Mouse (Mus musculus) myocyte (in vitro differentiated cells): ENCODE results near the gene Fchsd2.

ENCODE experiments used
- CEBPB ChIP-seq: IDR thresholded peaks from 2 replicates; pipeline ENCODE4 v1.6.1; 2011; ENCODE audit warnings: mild to moderate bottlenecking, moderate library complexity; ENCODE audit not compliant: poor library complexity, insufficient read depth, severe bottlenecking
- MAX ChIP-seq: IDR thresholded peaks from one replicate; pipeline ENCODE4 v1.6.1; 2011; ENCODE audit warnings: low read depth, mild to moderate bottlenecking, control low read depth
- MYOD1 ChIP-seq, 3 experiments: IDR thresholded peaks; one replicate each; pipeline ENCODE4 v1.6.1; 2011; ENCODE audit warnings: control low read depth in 2 of 3, low read depth in 2 of 3, mild to moderate bottlenecking in 2 of 3, moderate library complexity in 1 of 3; ENCODE audit not compliant: insufficient read length in 2 of 3, control insufficient read depth in 1 of 3
- MYOG ChIP-seq, 3 experiments: IDR thresholded peaks; one replicate each; pipeline ENCODE4 v1.6.1; 2011; ENCODE audit warnings: control low read depth in 2 of 3, low read depth in 2 of 3, mild to moderate bottlenecking in 2 of 3; ENCODE audit not compliant: insufficient read length in 2 of 3, control insufficient read depth in 1 of 3, insufficient read depth in 1 of 3
- POLR2A ChIP-seq: IDR thresholded peaks from one replicate; pipeline ENCODE4 v1.6.1; 2011; ENCODE audit warnings: low read depth, mild to moderate bottlenecking, control low read depth, moderate library complexity; ENCODE audit not compliant: insufficient read length
- POLR2AphosphoS2 ChIP-seq: IDR thresholded peaks from one replicate; pipeline ENCODE4 v1.6.1; 2011; ENCODE audit warnings: low read depth, control low read depth; ENCODE audit not compliant: insufficient read length
- REST ChIP-seq: IDR thresholded peaks from one replicate; pipeline ENCODE4 v1.6.1; 2011; ENCODE audit warnings: mild to moderate bottlenecking, control low read depth, moderate library complexity; ENCODE audit not compliant: insufficient read depth, insufficient read length
- TCF12 ChIP-seq: IDR thresholded peaks from one replicate; pipeline ENCODE4 v1.6.1; 2011; ENCODE audit warnings: mild to moderate bottlenecking, control low read depth; ENCODE audit not compliant: poor library complexity, insufficient read depth, severe bottlenecking
- TCF3 ChIP-seq: IDR thresholded peaks from one replicate; pipeline ENCODE4 v1.6.1; 2011; ENCODE audit warnings: low read depth, control low read depth; ENCODE audit not compliant: insufficient read length
- USF1 ChIP-seq: IDR thresholded peaks from one replicate; pipeline ENCODE4 v1.6.1; 2011; ENCODE audit warnings: low read depth, mild to moderate bottlenecking, control low read depth, moderate library complexity

DNA sequence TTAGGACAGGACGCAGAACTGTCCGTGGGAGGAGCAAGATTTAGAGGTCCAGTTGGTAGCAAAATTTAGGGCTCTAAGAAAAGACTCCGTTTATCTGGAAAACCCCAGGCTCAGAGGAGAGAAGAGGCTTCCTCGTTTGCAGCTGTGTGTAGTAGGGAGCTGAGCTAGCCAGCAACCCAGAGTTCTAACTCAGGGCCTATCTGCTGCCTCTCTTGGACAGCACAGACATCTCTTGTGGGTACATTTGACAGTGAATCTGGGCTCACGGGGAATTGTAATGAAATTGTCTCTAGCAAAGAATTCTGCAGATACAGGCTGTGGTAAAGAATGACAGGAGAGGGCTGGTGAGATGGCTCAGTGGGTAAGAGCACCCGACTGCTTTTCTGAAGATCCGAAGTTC is 210.0 kb downstream of the Fchsd2 start:
- TF ChIP-seq POLR2A (no peak), POLR2AphosphoS2 (no peak), MAX (no peak), CEBPB (no peak), TCF12 (no peak), REST (no peak), TCF3 (no peak), MYOG (IDR thresholded peaks at IDR 0.05; ENCODE audit: control insufficient read depth in 1 of 3, insufficient read depth in 1 of 3, insufficient read length in 2 of 3, low read depth in 2 of 3) (no peak), USF1 (no peak), MYOD1 (IDR thresholded peaks at IDR 0.05; ENCODE audit: control insufficient read depth in 1 of 3, insufficient read length in 2 of 3, low read depth in 2 of 3) (no peak)
